Mouse (Mus musculus) kidney, adult 8-10 months (tissue): ENCODE measurements around the gene Gm42669.

Experiments used
- DNase-seq, 2 experiments: peaks; one replicate each; pipeline ENCODE4 v3.0.0; 2022

Gm42669 gene

DNA sequence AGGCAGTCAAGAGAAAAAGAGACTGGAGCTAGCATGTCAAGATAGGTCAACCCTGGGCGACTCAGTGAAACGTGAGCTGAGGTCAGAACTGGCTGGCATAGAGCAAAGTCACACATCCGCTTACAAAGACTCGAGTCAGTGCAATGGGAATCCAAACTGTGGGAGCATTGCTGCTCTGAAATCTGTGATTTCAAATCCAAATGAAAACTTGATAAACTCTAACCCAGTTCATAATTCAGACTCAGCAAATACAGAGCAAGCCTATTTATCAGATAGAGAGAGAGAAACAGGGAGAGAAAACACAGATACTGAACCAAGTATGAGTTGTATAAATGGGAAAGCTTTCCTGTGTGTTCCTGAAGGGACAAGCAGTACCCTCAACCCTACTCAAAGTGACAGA lies at the start of gene Gm42669:
Gene Gm42669, plus strand, starts transcription at position 301 of the 400 bp plus-strand sequence.
- no peak for DNase-seq

DNA sequence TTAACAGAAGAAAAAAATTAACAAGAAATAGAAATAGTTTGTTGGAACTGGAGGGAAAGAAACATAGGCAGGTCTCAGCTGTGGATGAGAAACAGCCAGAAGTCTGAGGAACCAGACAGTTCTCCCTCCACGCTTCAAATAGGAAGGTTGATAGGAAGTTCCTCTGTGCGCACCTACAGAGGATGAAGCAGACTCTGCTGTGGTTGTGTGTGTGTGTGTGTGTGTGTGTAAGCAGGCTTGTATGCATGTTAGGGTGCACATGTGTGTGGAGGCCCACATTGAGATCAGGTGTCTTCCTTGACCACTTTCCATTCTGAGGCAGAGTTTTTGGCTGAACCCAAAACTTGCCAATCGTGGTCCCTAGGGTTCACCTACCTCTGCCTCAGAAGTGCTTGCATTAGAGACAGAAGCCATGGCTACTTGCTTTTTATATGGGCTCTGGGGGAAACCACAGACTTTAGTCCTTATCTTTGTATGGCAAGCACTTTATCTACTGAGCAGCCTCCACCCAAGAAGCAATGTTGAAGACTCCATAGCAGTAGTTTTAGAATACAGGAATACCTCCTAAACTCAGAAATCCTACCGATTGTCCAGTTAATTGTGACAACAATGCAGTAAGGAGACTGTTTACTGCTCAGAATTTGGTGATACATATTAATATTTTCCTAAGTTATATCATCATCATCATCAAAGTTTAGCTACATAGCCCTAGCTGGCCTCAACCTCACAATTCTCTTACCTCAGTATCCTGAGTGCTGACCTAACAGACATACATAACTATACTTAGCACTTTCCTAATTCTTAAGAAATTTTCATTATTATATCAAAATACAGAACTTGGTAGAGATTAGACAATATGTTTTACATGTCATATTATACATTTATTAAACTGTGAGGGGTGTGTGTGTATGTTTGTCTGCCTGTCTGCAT lies 45.0 kb upstream of the Gm42669 start:
- DNase-seq = no peak

DNA sequence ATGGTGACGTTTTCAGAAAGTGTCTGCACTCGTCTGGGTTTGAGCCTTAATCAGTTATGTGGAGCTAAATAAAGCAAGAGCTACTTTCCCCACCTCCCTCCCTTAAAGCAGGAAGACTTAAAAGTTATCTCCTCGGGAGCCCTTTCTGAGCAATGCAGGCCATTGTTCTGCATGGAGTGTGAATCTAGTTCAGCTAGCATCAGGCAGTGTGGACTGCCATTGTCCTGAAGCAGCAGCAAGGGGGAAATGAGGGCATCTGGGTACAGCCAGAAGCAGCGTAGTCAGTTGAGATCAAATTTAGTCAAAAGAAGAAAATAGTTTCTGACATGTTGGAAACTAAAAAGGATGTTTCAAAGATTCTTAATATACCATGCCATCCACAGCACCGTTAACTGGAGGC lies 40.9 kb upstream of the Gm42669 start:
- no peak for DNase-seq

GRCm38 (mm10) chr5:107467098-107467497 lies 40.3 kb upstream of the Gm42669 start:
- no peak for DNase-seq

- no peak for DNase-seq
These were observed 36.7 kb upstream of the Gm42669 start for GRCm38 (mm10) chr5:107470600-107471329.

- no peak for DNase-seq
These were observed 27.2 kb upstream of the Gm42669 start for GRCm38 (mm10) chr5:107480194-107480593.

DNA sequence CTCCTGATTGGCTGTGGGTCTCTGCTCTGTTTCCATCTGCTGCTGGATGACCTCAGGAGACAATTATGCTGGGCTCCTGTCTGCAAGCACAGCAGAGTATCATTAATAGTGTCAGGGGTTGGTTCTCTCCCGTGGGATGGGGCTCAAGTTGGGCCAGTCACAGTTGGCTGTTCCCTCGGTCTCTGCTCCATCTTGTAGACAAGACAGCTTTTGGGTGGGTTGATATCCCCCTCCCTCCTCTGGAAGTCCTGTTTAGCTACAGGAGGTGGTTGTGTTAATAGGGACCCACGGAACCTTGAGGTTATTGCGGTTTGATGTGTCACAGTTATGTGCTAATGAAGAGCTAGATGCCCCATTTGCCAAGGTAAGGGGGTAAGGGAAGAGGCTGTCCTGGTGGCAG lies 18.4 kb upstream of the Gm42669 start:
- DNase-seq = no peak

DNA sequence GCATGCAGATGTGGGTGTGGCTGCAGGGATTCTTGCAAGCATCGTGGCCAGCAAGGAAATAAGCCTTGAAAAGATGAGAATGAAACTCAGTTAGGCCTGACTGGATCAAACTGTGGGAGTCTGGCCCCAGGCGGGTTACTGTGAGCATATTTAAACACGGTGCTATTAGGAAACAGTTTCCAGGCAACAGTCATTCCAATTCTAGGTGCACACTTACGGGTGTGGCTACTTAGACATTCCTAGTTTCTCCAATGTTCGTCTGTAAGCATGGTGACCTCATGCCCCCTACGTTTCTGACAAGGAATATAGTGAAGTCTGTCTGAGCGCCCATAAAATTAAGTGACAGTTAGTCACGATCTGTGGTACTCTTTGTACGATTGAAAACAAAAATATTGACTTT lies 16.4 kb upstream of the Gm42669 start:
- DNase-seq = no peak

DNA sequence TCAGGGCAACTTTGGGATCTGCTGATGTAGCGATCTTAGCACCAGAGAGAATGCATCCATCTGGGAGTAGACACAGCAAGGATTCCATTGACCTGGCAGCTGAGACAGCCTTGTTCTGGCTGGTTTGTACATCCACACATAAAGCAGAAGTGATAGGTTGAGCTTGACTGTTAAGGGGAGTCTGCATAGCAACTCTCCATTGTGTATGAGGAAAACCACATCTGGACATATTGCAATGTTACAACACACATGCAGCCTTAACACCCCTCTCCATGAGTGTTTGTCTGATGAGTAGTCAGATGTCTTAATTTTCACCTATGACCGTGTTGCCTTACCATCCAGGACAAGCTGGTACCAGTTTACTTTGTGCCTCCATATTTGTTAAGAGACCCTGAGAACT lies 14.9 kb upstream of the Gm42669 start:
- DNase-seq = no peak

- DNase-seq = no peak
These were observed 12.7 kb upstream of the Gm42669 start for GRCm38 (mm10) chr5:107494759-107495158.

GRCm38 (mm10) chr5:107496047-107496446 lies 11.4 kb upstream of the Gm42669 start:
- DNase-seq = no peak

- DNase-seq = no peak
These were observed 9.6 kb upstream of the Gm42669 start for GRCm38 (mm10) chr5:107497519-107498501.

GRCm38 (mm10) chr5:107498806-107499310 lies 8.6 kb upstream of the Gm42669 start:
- no peak for DNase-seq

GRCm38 (mm10) chr5:107499891-107500535 lies 7.4 kb upstream of the Gm42669 start:
- no peak for DNase-seq

DNA sequence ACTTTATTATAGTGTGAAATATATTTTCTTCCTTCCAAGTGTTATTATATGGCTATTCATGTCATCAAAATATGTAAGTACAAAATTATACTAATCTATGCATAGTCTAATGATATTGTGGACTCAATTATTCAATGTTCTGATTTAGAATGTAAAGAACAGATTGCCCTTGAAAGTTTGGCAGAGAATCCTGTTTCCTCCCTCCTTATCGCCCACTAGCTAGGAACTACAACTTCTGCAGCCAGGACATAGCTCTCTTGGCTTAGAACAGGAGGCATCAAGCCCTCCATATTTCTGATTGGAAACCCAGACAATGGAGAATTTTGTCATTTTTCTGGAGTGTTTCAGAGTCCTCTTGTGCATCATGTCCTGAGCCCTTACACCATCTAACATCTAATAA lies 6.7 kb upstream of the Gm42669 start:
- no peak for DNase-seq

DNA sequence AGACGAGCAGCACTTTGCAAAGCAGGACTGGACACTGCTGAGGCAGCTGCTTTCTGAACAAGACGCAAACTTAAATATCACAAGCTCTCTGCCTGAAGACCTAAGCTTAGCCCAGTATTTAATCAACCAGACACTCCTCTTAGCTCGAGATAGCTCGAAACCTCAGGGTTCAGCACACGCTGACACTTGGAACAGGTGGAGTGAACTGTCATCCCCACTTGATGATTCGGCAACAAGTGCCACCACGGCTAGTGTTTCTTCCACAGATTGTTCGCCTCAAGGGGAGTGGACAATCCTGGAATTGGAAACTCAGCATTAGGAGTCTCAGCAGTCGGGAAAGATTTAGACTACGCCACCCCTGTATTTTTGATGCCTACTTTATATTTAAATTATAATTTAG lies 3.1 kb downstream of the Gm42669 start:
- DNase-seq = no peak

GRCm38 (mm10) chr5:107511326-107511725 lies 3.9 kb downstream of the Gm42669 start:
- DNase-seq = no peak

DNA sequence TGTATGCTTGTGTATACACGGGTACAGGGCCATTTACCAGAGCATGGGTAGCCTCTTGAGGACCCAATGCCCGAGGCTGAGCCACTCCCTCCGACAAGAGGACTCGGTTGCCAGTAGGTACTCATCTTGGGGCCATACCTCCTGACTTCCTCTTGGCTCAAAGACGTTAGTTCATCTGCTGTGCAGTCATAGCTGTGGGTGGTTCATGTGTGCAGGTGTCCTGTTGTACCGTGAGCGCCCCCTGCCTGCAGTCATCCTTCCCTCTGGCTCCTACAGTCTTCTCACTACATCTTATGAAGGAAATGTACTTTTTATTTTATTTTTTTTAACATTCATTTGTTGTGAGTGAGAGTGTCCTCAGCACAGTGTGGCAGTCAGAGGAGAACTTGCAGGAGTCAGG lies 6.2 kb downstream of the Gm42669 start:
- DNase-seq = peak; percentile 2 to 60

DNA sequence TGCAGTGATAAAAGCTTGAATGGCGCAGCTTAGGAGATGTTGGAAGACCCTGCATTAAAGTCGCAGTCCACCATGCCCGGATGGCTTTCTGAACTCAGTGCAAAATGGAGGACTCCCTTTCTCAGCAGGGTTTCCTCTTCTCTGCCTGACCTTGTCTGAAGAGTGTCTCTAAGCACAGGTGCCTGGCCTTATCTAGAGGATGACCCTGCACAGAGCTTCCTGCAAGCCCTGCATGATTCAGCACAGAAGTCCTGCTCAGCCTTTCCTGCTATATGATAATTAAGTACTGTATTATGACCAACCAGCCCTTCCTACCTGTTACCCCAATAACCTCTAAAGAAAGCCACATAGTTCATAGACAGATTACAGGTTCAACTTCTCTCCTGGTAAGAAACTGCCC lies 8.0 kb downstream of the Gm42669 start:
- DNase-seq = no peak

- DNase-seq = no peak
These were observed 8.7 kb downstream of the Gm42669 start for GRCm38 (mm10) chr5:107516087-107516486.

DNA sequence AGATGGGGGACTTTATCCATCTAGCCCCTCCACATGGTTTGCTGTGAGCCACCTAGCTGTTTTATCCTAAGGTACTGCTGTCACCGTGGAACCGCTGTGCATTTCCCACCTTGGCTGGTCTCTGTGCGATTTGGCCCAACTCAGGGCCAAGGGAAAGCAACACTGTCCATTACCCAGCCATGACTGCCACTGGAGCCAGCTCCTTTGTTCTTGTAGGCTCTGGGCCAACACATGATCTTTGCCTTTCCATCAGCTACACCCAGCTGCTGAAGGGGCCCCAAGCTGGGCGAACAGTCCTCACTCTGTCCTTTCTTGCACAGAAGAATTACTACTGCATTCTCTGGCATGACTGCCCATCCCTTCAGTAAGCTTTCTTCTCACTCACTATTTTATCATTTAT lies 11.2 kb downstream of the Gm42669 start:
- no peak for DNase-seq

- DNase-seq = no peak
These were observed 14.0 kb downstream of the Gm42669 start for GRCm38 (mm10) chr5:107521386-107521785.
